Mouse (Mus musculus): ENCODE measurements at regions not wholly inside any gene's neighbourhood (a gene's known extent, or its start where the extent isn't known, plus 50 kb on each side); places are given as distances from the start of the nearest gene placed in this dataset. TPM values are rescaled to one million over a fixed set of nuclear protein-coding genes. Genes with fewer than 3 reads are reported as not detected.

Small RNA genes lying in the stretch of these regions (microRNA-seq; reads per million reads assigned to microRNA genes)
- gene Mir7214 (not detected), gene Mir7216 (not detected), gene Mir7217 (not detected), gene Mir7218 (not detected)
